Mouse (Mus musculus) CH12.LX (cell line): ENCODE measurements around the gene Zcchc10. TPM values are rescaled to one million over a fixed set of nuclear protein-coding genes. Genes with fewer than 3 reads are reported as not detected.
"Not testable (repeated sequence)": the region's sequence is repeated elsewhere in the genome, so short reads cannot be mapped to it uniquely, and the experiment has no call there.

ENCODE experiments used
- DNase-seq: peaks from one replicate; pipeline ENCODE4 v3.0.0-alpha.2; 2013; ENCODE audit errors: extremely low read depth
- H3K27ac ChIP-seq: 2 replicates; pipeline ENCODE4 v1.5.1; 2012; ENCODE audit warnings: low read depth, mild to moderate bottlenecking, control low read depth, moderate library complexity; ENCODE audit not compliant: insufficient read depth
- H3K27me3 ChIP-seq: replicated peaks from 2 replicates; pipeline ENCODE3; 2012; ENCODE audit warnings: inconsistent platforms
- H3K36me3 ChIP-seq, 2 experiments: replicated peaks in 1 of 2; 2 replicates each; pipeline versions ENCODE3 to v1.6.1; 2012; ENCODE audit warnings: inconsistent platforms in 1 of 2, low read length in 1 of 2, mild to moderate bottlenecking in 1 of 2, mixed read lengths in 1 of 2, moderate library complexity in 1 of 2; ENCODE audit not compliant: control insufficient read depth in 1 of 2, insufficient read depth in 1 of 2
- H3K4me1 ChIP-seq, 2 experiments: 2 replicates each; pipeline ENCODE4 v1.6.1; 2012; ENCODE audit warnings: inconsistent platforms in 1 of 2, moderate library complexity in 1 of 2; ENCODE audit not compliant: insufficient read depth in 2 of 2, control insufficient read depth in 1 of 2
- H3K4me2 ChIP-seq: 2 replicates; pipeline ENCODE4 v1.6.1; 2012; ENCODE audit warnings: low read depth, mild to moderate bottlenecking, control low read depth; ENCODE audit not compliant: poor library complexity, insufficient read depth, severe bottlenecking
- H3K4me3 ChIP-seq, 3 experiments: fragments of 150-350 bp in 1 of 3; sonication (generic) in 1 of 3; replicated peaks in 1 of 3; 2 replicates each; pipeline versions ENCODE3 to v1.5.1; 2011 to 2012; ENCODE audit warnings: low read depth in 2 of 3, low read length in 2 of 3, mild to moderate bottlenecking in 2 of 3, moderate library complexity in 2 of 3, control low read depth in 1 of 3, improper control_type of control experiment in 1 of 3, inconsistent platforms in 1 of 3, mixed read lengths in 1 of 3; ENCODE audit not compliant: poor library complexity in 1 of 3
- H3K79me2 ChIP-seq: replicated peaks from 2 replicates; pipeline ENCODE4 v1.6.1; 2012; ENCODE audit warnings: mild to moderate bottlenecking, moderate library complexity; ENCODE audit not compliant: control insufficient read depth, poor library complexity, insufficient read depth, severe bottlenecking; ENCODE audit errors: extremely low read depth
- H3K9ac ChIP-seq: 2 replicates; pipeline ENCODE4 v1.6.1; 2012; ENCODE audit warnings: low read depth, mild to moderate bottlenecking, control low read depth, moderate library complexity; ENCODE audit not compliant: insufficient read depth
- H3K9me3 ChIP-seq: replicated peaks from 2 replicates; pipeline ENCODE3; 2012; ENCODE audit warnings: low read length, inconsistent platforms, mixed read lengths
- BHLHE40 ChIP-seq: IDR thresholded peaks from 2 replicates; pipeline ENCODE4 v1.6.1; 2011; ENCODE audit warnings: mild to moderate bottlenecking, low read depth, low read length, improper control_type of control experiment
- CHD2 ChIP-seq: IDR thresholded peaks from 2 replicates; pipeline ENCODE4 v1.6.1; 2011; ENCODE audit warnings: low read length, improper control_type of control experiment
- ETS1 ChIP-seq: conservative IDR thresholded peaks from 2 replicates; pipeline ENCODE4 v1.6.1; 2012; ENCODE audit warnings: low read depth, mild to moderate bottlenecking, inconsistent platforms, low read length, improper control_type of control experiment, moderate library complexity
- GABPA ChIP-seq: IDR thresholded peaks from 2 replicates; pipeline ENCODE4 v1.6.1; 2012; ENCODE audit warnings: low read depth, low read length, improper control_type of control experiment, inconsistent platforms; ENCODE audit not compliant: insufficient replicate concordance
- JUND ChIP-seq: conservative IDR thresholded peaks from 2 replicates; pipeline ENCODE4 v1.6.1; 2011; ENCODE audit warnings: low read depth, low read length, improper control_type of control experiment
- MAFK ChIP-seq: IDR thresholded peaks from 2 replicates; pipeline ENCODE4 v1.6.1; 2011; ENCODE audit warnings: low read length, improper control_type of control experiment; ENCODE audit not compliant: insufficient replicate concordance
- MAX ChIP-seq: IDR thresholded peaks from 2 replicates; pipeline ENCODE4 v1.6.1; 2011; ENCODE audit warnings: low read length, improper control_type of control experiment
- MAZ ChIP-seq: IDR thresholded peaks from 2 replicates; pipeline ENCODE4 v1.6.1; 2012; ENCODE audit warnings: low read depth, mild to moderate bottlenecking, inconsistent platforms, low read length, improper control_type of control experiment, moderate library complexity
- MEF2A ChIP-seq: IDR thresholded peaks from 2 replicates; pipeline ENCODE4 v1.6.1; 2014; ENCODE audit warnings: low read depth, mild to moderate bottlenecking, inconsistent platforms, low read length, improper control_type of control experiment, borderline replicate concordance
- MYC ChIP-seq: IDR thresholded peaks from 2 replicates; pipeline ENCODE4 v1.6.1; 2011; ENCODE audit warnings: low read depth, mild to moderate bottlenecking, improper control_type of control experiment, low read length
- PAX5 ChIP-seq: IDR thresholded peaks from 2 replicates; pipeline ENCODE4 v1.6.1; 2012; ENCODE audit warnings: low read length, inconsistent platforms, mixed read lengths
- POLR2A ChIP-seq: IDR thresholded peaks from 2 replicates; pipeline ENCODE4 v1.6.1; 2011; ENCODE audit warnings: low read depth, mild to moderate bottlenecking, improper control_type of control experiment, low read length
- RAD21 ChIP-seq: IDR thresholded peaks from 2 replicates; pipeline ENCODE4 v1.6.1; 2011; ENCODE audit warnings: low read depth, mild to moderate bottlenecking, low read length, improper control_type of control experiment, moderate library complexity
- RCOR1 ChIP-seq: conservative IDR thresholded peaks from 2 replicates; pipeline ENCODE4 v1.6.1; 2012; ENCODE audit warnings: low read depth, mild to moderate bottlenecking, inconsistent platforms, low read length, improper control_type of control experiment
- SIN3A ChIP-seq: IDR thresholded peaks from 2 replicates; pipeline ENCODE4 v1.6.1; 2012; ENCODE audit warnings: low read length, improper control_type of control experiment, inconsistent platforms
- SMC3 ChIP-seq: IDR thresholded peaks from 2 replicates; pipeline ENCODE4 v1.6.1; 2011; ENCODE audit warnings: low read depth, low read length, improper control_type of control experiment
- TCF12 ChIP-seq: IDR thresholded peaks from 2 replicates; pipeline ENCODE4 v1.6.1; 2014; ENCODE audit warnings: low read depth, mild to moderate bottlenecking, inconsistent platforms, low read length, improper control_type of control experiment
- USF1 ChIP-seq: IDR thresholded peaks from 2 replicates; pipeline ENCODE4 v1.6.1; 2014; ENCODE audit warnings: low read depth, mild to moderate bottlenecking, inconsistent platforms, low read length, improper control_type of control experiment
- USF2 ChIP-seq: conservative IDR thresholded peaks from 2 replicates; pipeline ENCODE4 v1.6.1; 2011; ENCODE audit warnings: low read depth, low read length, improper control_type of control experiment
- ZC3H11A ChIP-seq: IDR thresholded peaks from 2 replicates; pipeline ENCODE4 v1.6.1; 2012; ENCODE audit warnings: low read depth, mild to moderate bottlenecking, inconsistent platforms, low read length, improper control_type of control experiment
- dilution Hi-C: fragments of 300-500 bp; cut with MboI; formaldehyde crosslinking; loops from 2 replicates; pipeline ENCODE4 v1.14.3; 2020; ENCODE audit warnings: low sequenced_read_pairs; ENCODE audit not compliant: extremely low pct_unique_long_range_greater_than_20kb, extremely low pct_ligation_motif_present
- in situ Hi-C: fragments of 300-500 bp; cut with MboI; formaldehyde crosslinking; loops from 3 replicates; pipeline ENCODE4 v1.14.3; 2019; ENCODE audit warnings: low sequenced_read_pairs, low pct_ligation_motif_present, low pct_unique_long_range_greater_than_20kb, mixed read lengths
- polyA plus RNA-seq: library from polyadenylated mRNA; unstranded; fragments of >175 nt; gene quantifications from 2 replicates; pipeline ENCODE4 v1.2.1, GENCODE M21; 2012; ENCODE audit warnings: low read depth; ENCODE audit not compliant: insufficient read length
- total RNA-seq, 2 experiments: library from RNA; depleted of rRNA; stranded (reverse); fragments of 300-350 nt in 1 of 2; fragments of >200 nt in 1 of 2; gene quantifications; 2 replicates each; pipeline ENCODE4 v1.2.3; 2012 to 2014

Zcchc10 gene
- total and polyA plus RNA-seq, 3 experiments, result 4.9 to 72.4 (median 24.3) TPM

- H3K36me3 ChIP-seq, result no peaks in the 10 kb centered on the region
- no peak for DNase-seq
- no peaks in the 10 kb centered on the region for H3K79me2 ChIP-seq
- in situ Hi-C loops (no loop called here), dilution Hi-C loops (no loop called here)
- no peak overlapping the region for H3K9ac ChIP-seq
- no peak overlapping the region for H3K4me3 ChIP-seq
- H3K27ac ChIP-seq, result no peak overlapping the region
- H3K4me2 ChIP-seq, result no peak overlapping the region
- TF ChIP-seq MAFK (no peak), POLR2A (no peak), CHD2 (no peak), GABPA (no peak), MAX (no peak), BHLHE40 (no peak), SIN3A (no peak), PAX5 (no peak), MAZ (no peak), ETS1 (no peak), JUND (no peak)
- TF ChIP-seq, all 38 proteins: peak for 0
- H3K9me3 ChIP-seq, result no peaks in the 10 kb centered on the region
- no peaks in the 10 kb centered on the region for H3K27me3 ChIP-seq
- H3K4me1 ChIP-seq, result peaks cover 6 to 40% of the 10 kb centered on the region in 2 experiments; a peak in 3 of 4 replicates
Observed at GRCm38 (mm10) chr11:53311385-53311784, 13.1 kb upstream of the Zcchc10 start.

GRCm38 (mm10) chr11:53312823-53313222 is 11.7 kb upstream of the Zcchc10 start:
- H3K4me2 ChIP-seq, H3K4me3 ChIP-seq, H3K9ac ChIP-seq, dilution Hi-C loops, H3K79me2 ChIP-seq, H3K27ac ChIP-seq, H3K27me3 ChIP-seq, in situ Hi-C loops, DNase-seq, H3K9me3 ChIP-seq, H3K36me3 ChIP-seq: not testable (repeated sequence)
- peaks cover 6 to 35% of the 10 kb centered on the region in 2 experiments; a peak in 3 of 4 replicates for H3K4me1 ChIP-seq

- in situ Hi-C loops, result no loop called here
- no peak overlapping the region for H3K27ac ChIP-seq
- H3K79me2 ChIP-seq, result no peaks in the 10 kb centered on the region
- H3K4me2 ChIP-seq, result no peak overlapping the region
- no peaks in the 10 kb centered on the region for H3K36me3 ChIP-seq
- no peaks in the 10 kb centered on the region for H3K9me3 ChIP-seq
- H3K9ac ChIP-seq, result no peak overlapping the region
- H3K4me3 ChIP-seq, result no peak overlapping the region
- dilution Hi-C loops, result no loop called here
- TF ChIP-seq JUND (no peak), RCOR1 (no peak), RAD21 (no peak), MYC (no peak), USF2 (no peak), TCF12 (no peak), USF1 (no peak), SMC3 (no peak), SIN3A (no peak), MEF2A (no peak), ZC3H11A (no peak), MAFK (no peak)
- H3K27me3 ChIP-seq, result no peaks in the 10 kb centered on the region
- DNase-seq, result no peak
- peaks cover 3 to 19% of the 10 kb centered on the region in 2 experiments; a peak in 3 of 4 replicates for H3K4me1 ChIP-seq
Observed at GRCm38 (mm10) chr11:53314770-53315173, 9.7 kb upstream of the Zcchc10 start.
